Mouse (Mus musculus): ENCODE data around the gene Lap3.

Lap3 gene

GRCm38 (mm10) chr5:45493191-45494092 lies at the start of gene Lap3:
Gene Lap3 (plus strand): TSS chr5:45493374.
- DNase-seq (ENCODE audit: low spot score), result peak; percentile 100

GRCm38 (mm10) chr5:45444130-45444832 lies 48.9 kb upstream of the Lap3 start:
- no peak for DNase-seq (ENCODE audit: low spot score)

GRCm38 (mm10) chr5:45448676-45449075 lies 44.5 kb upstream of the Lap3 start:
- no peak for DNase-seq (ENCODE audit: low spot score)

- no peak for DNase-seq (ENCODE audit: low spot score)
Measured at GRCm38 (mm10) chr5:45449206-45449605, 44.0 kb upstream of the Lap3 start.

- DNase-seq (ENCODE audit: low spot score), result peak; percentile 94
Measured at GRCm38 (mm10) chr5:45449831-45450716, 43.1 kb upstream of the Lap3 start, which contains the start of gene Qdpr. Gene Qdpr (minus strand): TSS chr5:45450236.

GRCm38 (mm10) chr5:45453451-45453850 lies 39.7 kb upstream of the Lap3 start, which contains the start of gene Clrn2:
Gene Clrn2 (plus strand): TSS chr5:45453751.
- DNase-seq (ENCODE audit: low spot score), result no peak

- no peak for DNase-seq (ENCODE audit: low spot score)
Measured at GRCm38 (mm10) chr5:45454456-45454855, 38.7 kb upstream of the Lap3 start.

- DNase-seq (ENCODE audit: low spot score), result no peak
Measured at GRCm38 (mm10) chr5:45472880-45473450, 20.2 kb upstream of the Lap3 start.

- no peak for DNase-seq (ENCODE audit: low spot score)
Measured at GRCm38 (mm10) chr5:45473521-45473920, 19.7 kb upstream of the Lap3 start.

- DNase-seq (ENCODE audit: low spot score), result no peak
Measured at GRCm38 (mm10) chr5:45474215-45474614, 19.0 kb upstream of the Lap3 start.

GRCm38 (mm10) chr5:45474758-45475157 lies 18.4 kb upstream of the Lap3 start:
- no peak for DNase-seq (ENCODE audit: low spot score)

- DNase-seq (ENCODE audit: low spot score), result no peak
Measured at GRCm38 (mm10) chr5:45475771-45476170, 17.4 kb upstream of the Lap3 start.

- DNase-seq (ENCODE audit: low spot score), result no peak
Measured at GRCm38 (mm10) chr5:45476288-45476687, 16.9 kb upstream of the Lap3 start.

GRCm38 (mm10) chr5:45477601-45478000 lies 15.6 kb upstream of the Lap3 start:
- DNase-seq (ENCODE audit: low spot score), result no peak

- DNase-seq (ENCODE audit: low spot score), result no peak
Measured at GRCm38 (mm10) chr5:45480066-45480465, 13.1 kb upstream of the Lap3 start.

GRCm38 (mm10) chr5:45481125-45481524 lies 12.0 kb upstream of the Lap3 start:
- no peak for DNase-seq (ENCODE audit: low spot score)

- no peak for DNase-seq (ENCODE audit: low spot score)
Measured at GRCm38 (mm10) chr5:45482607-45483006, 10.6 kb upstream of the Lap3 start.

- no peak for DNase-seq (ENCODE audit: low spot score)
Measured at GRCm38 (mm10) chr5:45483654-45484053, 9.5 kb upstream of the Lap3 start.

- no peak for DNase-seq (ENCODE audit: low spot score)
Measured at GRCm38 (mm10) chr5:45491776-45492175, 1.4 kb upstream of the Lap3 start.

- DNase-seq (ENCODE audit: low spot score), result no peak
Measured at GRCm38 (mm10) chr5:45494093-45494755, 1.1 kb downstream of the Lap3 start.

- DNase-seq (ENCODE audit: low spot score), result no peak
Measured at GRCm38 (mm10) chr5:45495429-45495975, 2.3 kb downstream of the Lap3 start.
